Mouse (Mus musculus): ENCODE results near the gene Dlgap4.

Dlgap4 gene

GRCm38 (mm10) chr2:156774035-156774737 is 160.7 kb downstream of the Dlgap4 start:
- in situ Hi-C loops (cut with MboI, MseI) = no loop called here

- in situ Hi-C loops (cut with MboI, MseI) = no loop called here
Observed at GRCm38 (mm10) chr2:156774738-156775454, 161.4 kb downstream of the Dlgap4 start, which contains the start of gene Myl9. Gene Myl9 (plus strand): TSS chr2:156775420.

GRCm38 (mm10) chr2:156775455-156776435 is 162.2 kb downstream of the Dlgap4 start:
- in situ Hi-C loops (cut with MboI, MseI) = no loop called here

- in situ Hi-C loops (cut with MboI, MseI) = no loop called here
Observed at GRCm38 (mm10) chr2:156776907-156777306, 163.4 kb downstream of the Dlgap4 start.

GRCm38 (mm10) chr2:156777326-156778004 is 164.0 kb downstream of the Dlgap4 start:
- in situ Hi-C loops (cut with MboI, MseI) = no loop called here

GRCm38 (mm10) chr2:156778571-156778970 is 165.1 kb downstream of the Dlgap4 start:
- in situ Hi-C loops (cut with MboI, MseI) = no loop called here

GRCm38 (mm10) chr2:156779036-156779435 is 165.5 kb downstream of the Dlgap4 start:
- in situ Hi-C loops (cut with MboI, MseI) = no loop called here

GRCm38 (mm10) chr2:156779488-156779887 is 166.0 kb downstream of the Dlgap4 start:
- in situ Hi-C loops (cut with MboI, MseI) = no loop called here

GRCm38 (mm10) chr2:156780129-156780528 is 166.6 kb downstream of the Dlgap4 start:
- in situ Hi-C loops (cut with MboI, MseI) = no loop called here

GRCm38 (mm10) chr2:156780752-156781151 is 167.2 kb downstream of the Dlgap4 start:
- in situ Hi-C loops (cut with MboI, MseI) = no loop called here

GRCm38 (mm10) chr2:156781281-156781680 is 167.8 kb downstream of the Dlgap4 start:
- in situ Hi-C loops (cut with MboI, MseI) = no loop called here

GRCm38 (mm10) chr2:156781836-156782480 is 168.5 kb downstream of the Dlgap4 start:
- in situ Hi-C loops (cut with MboI, MseI) = no loop called here

GRCm38 (mm10) chr2:156782481-156783348 is 169.2 kb downstream of the Dlgap4 start:
- in situ Hi-C loops (cut with MboI, MseI) = no loop called here

- in situ Hi-C loops (cut with MboI, MseI) = no loop called here
Observed at GRCm38 (mm10) chr2:156783349-156783728, 169.8 kb downstream of the Dlgap4 start.

GRCm38 (mm10) chr2:156784016-156784585 is 170.6 kb downstream of the Dlgap4 start:
- in situ Hi-C loops (cut with MboI, MseI) = no loop called here

- in situ Hi-C loops (cut with MboI, MseI) = loop anchor here (5.0 kb wide), 1 partner anchor 37 kb away; no protein-coding TSS in a partner anchor
Observed at GRCm38 (mm10) chr2:156784891-156785290, 171.4 kb downstream of the Dlgap4 start.

- in situ Hi-C loops (cut with MboI, MseI) = loop anchor here (5.0 kb wide), 1 partner anchor 36 kb away; no protein-coding TSS in a partner anchor
Observed at GRCm38 (mm10) chr2:156786369-156786768, 172.9 kb downstream of the Dlgap4 start.

- in situ Hi-C loops (cut with MboI, MseI) = loop anchor here (5.0 kb wide), 1 partner anchor 35 kb away; no protein-coding TSS in a partner anchor
Observed at GRCm38 (mm10) chr2:156787090-156787775, 173.7 kb downstream of the Dlgap4 start.

- in situ Hi-C loops (cut with MboI, MseI) = loop anchor here (5.0 kb wide), 1 partner anchor 35 kb away; no protein-coding TSS in a partner anchor
Observed at GRCm38 (mm10) chr2:156787776-156788105, 174.2 kb downstream of the Dlgap4 start.
